Mouse (Mus musculus) mouse embryonic stem cell (cell line): ENCODE data around the gene Aprt.

Experiments
- in situ Hi-C, 2 experiments: fragments of 300-500 bp; cut with MboI; formaldehyde crosslinking; loops; 1 replicate in 1 of 2; 3 replicates in 1 of 2; pipeline ENCODE4 v1.14.3; 2019 to 2020; ENCODE audit warnings: low sequenced_read_pairs in 2 of 2, low pct_unique_long_range_greater_than_20kb in 1 of 2, mixed read lengths in 1 of 2; ENCODE audit not compliant: unreplicated experiment in 1 of 2

Gene Aprt

GRCm38 (mm10) chr8:122576648-122577022 is at the start of gene Aprt:
Gene Aprt (minus strand): TSS chr8:122576909.
- in situ Hi-C loops, result no loop called here

- in situ Hi-C loops, result no loop called here
Measured at GRCm38 (mm10) chr8:122625811-122626210, 49.1 kb upstream of the Aprt start.

- in situ Hi-C loops, result no loop called here
Measured at GRCm38 (mm10) chr8:122624653-122625052, 47.9 kb upstream of the Aprt start.

GRCm38 (mm10) chr8:122623844-122624642 is 47.3 kb upstream of the Aprt start:
- in situ Hi-C loops, result no loop called here

GRCm38 (mm10) chr8:122622727-122623126 is 46.0 kb upstream of the Aprt start, which contains the start of gene Pabpn1l:
Gene Pabpn1l (minus strand): TSS chr8:122622739.
- in situ Hi-C loops, result no loop called here

- in situ Hi-C loops, result no loop called here
Measured at GRCm38 (mm10) chr8:122620446-122620845, 43.7 kb upstream of the Aprt start.

- in situ Hi-C loops, result loop anchor here in 1 of 2 experiments (5.0 kb wide), 1 partner anchor 208 kb away; no protein-coding TSS in a partner anchor
Measured at GRCm38 (mm10) chr8:122618660-122619378, 42.1 kb upstream of the Aprt start.

- in situ Hi-C loops, result loop anchor here in 1 of 2 experiments (5.0 kb wide), 1 partner anchor 209 kb away; no protein-coding TSS in a partner anchor
Measured at GRCm38 (mm10) chr8:122617947-122618546, 41.3 kb upstream of the Aprt start.

GRCm38 (mm10) chr8:122616181-122616905 is 39.6 kb upstream of the Aprt start:
- in situ Hi-C loops, result loop anchor here in 1 of 2 experiments (5.0 kb wide), 1 partner anchor 211 kb away; no protein-coding TSS in a partner anchor

GRCm38 (mm10) chr8:122611295-122612133 is 34.8 kb upstream of the Aprt start, which contains the start of the genes Galns and Trappc2l:
Gene Galns (minus strand): TSS chr8:122611463.
Gene Trappc2l (plus strand): TSS chr8:122611640.
- in situ Hi-C loops, result no loop called here

- in situ Hi-C loops, result no loop called here
Measured at GRCm38 (mm10) chr8:122610612-122611277, 34.0 kb upstream of the Aprt start.

- in situ Hi-C loops, result no loop called here
Measured at GRCm38 (mm10) chr8:122610209-122610608, 33.5 kb upstream of the Aprt start.

- in situ Hi-C loops, result no loop called here
Measured at GRCm38 (mm10) chr8:122606810-122607209, 30.1 kb upstream of the Aprt start.

- in situ Hi-C loops, result no loop called here
Measured at GRCm38 (mm10) chr8:122605367-122605766, 28.7 kb upstream of the Aprt start.

GRCm38 (mm10) chr8:122604640-122605039 is 27.9 kb upstream of the Aprt start:
- in situ Hi-C loops, result no loop called here

GRCm38 (mm10) chr8:122600666-122601065 is 24.0 kb upstream of the Aprt start:
- in situ Hi-C loops, result no loop called here

- in situ Hi-C loops, result no loop called here
Measured at GRCm38 (mm10) chr8:122596031-122596430, 19.3 kb upstream of the Aprt start.
